Mouse (Mus musculus): ENCODE data around the gene Cltb. TPM values are rescaled to one million over a fixed set of nuclear protein-coding genes. Genes with fewer than 3 reads are reported as not detected.

Gene Cltb
- polyA plus RNA-seq (2014; fragmentation: Nextera tagmentation; extraction: Ambion mirVana): 177 and 198 TPM in 2 replicates

DNA sequence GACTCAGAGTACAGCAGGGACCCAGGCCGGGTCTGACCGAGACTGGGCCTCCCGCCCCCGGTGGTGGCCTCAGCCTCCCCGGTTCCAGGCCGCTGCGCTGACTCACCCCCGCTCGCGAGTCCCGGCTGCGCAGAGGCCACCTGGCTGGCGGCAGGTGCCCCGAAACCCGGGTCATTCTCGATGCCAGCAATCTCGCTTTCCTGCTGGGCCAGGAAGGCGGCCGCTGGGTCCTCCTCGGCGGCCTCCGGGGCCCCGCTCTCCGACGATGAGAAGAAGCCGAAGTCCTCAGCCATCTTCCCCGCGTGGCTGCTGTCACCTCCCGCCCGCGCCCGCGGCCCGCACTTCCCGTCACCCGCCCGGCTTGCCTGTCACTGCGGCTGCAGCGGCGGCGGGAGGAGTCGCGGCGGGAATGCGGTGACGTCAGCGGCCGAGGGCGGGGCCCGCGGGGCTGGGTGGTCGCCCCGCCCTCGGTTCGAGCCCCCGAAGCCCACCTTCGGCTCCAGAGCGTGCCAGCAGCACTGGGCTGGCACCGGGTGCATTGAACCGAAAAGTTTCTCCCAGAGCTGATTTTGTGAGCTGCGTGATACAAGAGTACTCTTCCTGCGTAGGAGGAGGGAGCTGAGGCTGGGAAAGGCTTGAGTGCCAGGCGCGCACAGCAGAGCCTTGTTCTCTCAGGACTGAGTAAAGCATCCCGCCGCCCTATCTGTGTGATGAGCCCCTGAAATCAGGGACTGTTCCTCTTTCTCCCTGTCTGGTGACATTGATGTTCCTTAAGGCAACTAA, at the start of gene Cltb:
Cltb (minus strand) TSS at position 373 of the 783 bp plus-strand sequence.
- Histone ChIP-seq H3K36me3 (replicated peaks; ENCODE audit: control insufficient read depth, insufficient read depth) (no peaks in the 10 kb centered on the region), H3K27ac (peak within 1 kb of the TSS; percentile 78), H3K4me1 (replicated peaks; ENCODE audit: control insufficient read depth, insufficient read depth, low read length) (peaks cover 17% of the 10 kb centered on the region), H3K4me3 (replicated peaks; ENCODE audit: low read length) (peak within 1 kb of the TSS; percentile 58), H3K9ac (peak within 1 kb of the TSS; percentile 79), H3K4me2 (replicated peaks) (peak within 1 kb of the TSS; percentile 67), H3K9me3 (ENCODE audit: control insufficient read depth, low read length) (no peaks in the 10 kb centered on the region), H3K27me3 (ENCODE audit: control insufficient read depth, insufficient read depth, low read length) (no peaks in the 10 kb centered on the region)
- peak; percentile 91 for DNase-seq (ENCODE audit: low spot score)
- under 1% methylated on average over 62 of the region's 66 CpGs for WGBS
- peak; percentile 81 for ATAC-seq (ENCODE audit: low FRiP score)

DNA sequence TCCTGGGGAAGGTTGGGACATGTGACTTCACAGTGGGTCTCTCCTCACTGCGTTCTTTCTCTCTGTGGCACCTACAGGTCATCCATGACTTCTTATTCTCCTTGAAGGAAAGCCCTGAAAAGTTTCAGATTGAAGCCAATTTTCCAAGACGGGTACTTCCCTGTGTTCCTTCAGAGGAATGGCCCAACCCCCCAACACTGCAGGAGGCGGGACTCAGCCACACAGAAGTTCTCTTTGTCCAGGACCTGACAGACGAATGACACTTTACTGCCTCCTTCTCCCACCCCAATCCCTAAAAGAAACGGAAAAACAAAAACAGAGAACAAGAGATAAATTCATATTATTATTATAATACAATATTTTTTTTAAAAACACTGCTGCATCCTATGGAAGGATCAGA, 49.7 kb upstream of the Cltb start:
- H3K9ac ChIP-seq: no peak overlapping the region
- H3K27me3 ChIP-seq (ENCODE audit: control insufficient read depth, insufficient read depth, low read length): no peaks in the 10 kb centered on the region
- no peak for DNase-seq (ENCODE audit: low spot score)
- WGBS: 53% methylated on average over 5 of the region's 5 CpGs
- H3K36me3 ChIP-seq (replicated peaks; ENCODE audit: control insufficient read depth, insufficient read depth): peaks cover 87% of the 10 kb centered on the region
- ATAC-seq (ENCODE audit: low FRiP score): no peak
- no peaks in the 10 kb centered on the region for H3K4me1 ChIP-seq (replicated peaks; ENCODE audit: control insufficient read depth, insufficient read depth, low read length)
- H3K9me3 ChIP-seq (ENCODE audit: control insufficient read depth, low read length): no peaks in the 10 kb centered on the region
- H3K4me2 ChIP-seq (replicated peaks): no peak overlapping the region
- no peak overlapping the region for H3K4me3 ChIP-seq (replicated peaks; ENCODE audit: low read length)
- H3K27ac ChIP-seq: no peak overlapping the region

DNA sequence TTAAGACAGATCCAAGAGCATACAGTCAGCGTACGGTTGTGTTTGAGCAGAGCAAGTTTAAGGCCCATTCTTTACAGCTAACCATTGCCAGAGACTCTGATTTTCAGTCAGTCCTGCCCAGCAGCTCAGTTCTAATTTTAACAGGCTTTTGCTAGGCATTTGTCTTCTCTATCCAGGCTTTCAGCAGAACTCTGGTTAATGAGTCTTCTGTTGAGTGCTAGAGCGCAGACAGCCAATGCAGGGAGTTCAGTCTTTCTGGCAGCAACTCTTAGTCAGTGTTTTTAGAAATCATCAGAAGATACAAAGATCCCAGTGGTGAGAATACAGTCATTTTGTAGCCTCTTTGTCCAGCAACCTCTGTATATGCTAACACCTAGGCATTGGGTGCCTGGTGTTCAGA, 39.3 kb upstream of the Cltb start:
- no peaks in the 10 kb centered on the region for H3K4me1 ChIP-seq (replicated peaks; ENCODE audit: control insufficient read depth, insufficient read depth, low read length)

DNA sequence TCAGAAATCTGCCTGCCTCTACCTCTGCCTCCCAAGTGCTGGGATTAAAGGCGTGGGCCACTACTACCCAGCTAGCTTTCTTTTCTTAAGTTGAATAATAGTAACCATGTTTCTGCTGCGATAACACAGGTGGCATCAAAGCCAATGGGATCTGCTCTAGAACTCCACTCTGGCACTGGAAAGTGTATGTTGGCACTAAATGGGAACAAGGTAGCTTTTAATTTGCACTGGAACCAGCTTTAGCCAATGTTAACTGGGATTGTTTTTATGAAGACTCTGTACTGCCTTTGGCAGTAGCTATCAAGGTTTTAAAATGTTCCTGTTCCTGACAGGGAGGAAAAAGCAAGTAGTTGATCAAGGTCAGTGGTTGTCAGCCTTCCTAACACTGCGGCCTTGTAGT, 23.9 kb upstream of the Cltb start:
- DNase-seq (ENCODE audit: low spot score) (no peak), ATAC-seq (ENCODE audit: low FRiP score) (no peak)
- WGBS: 97% methylated on average over 3 of the region's 3 CpGs

More for the DNA sequence above, 39.3 kb upstream of the Cltb start:
- H3K4me3 ChIP-seq (replicated peaks; ENCODE audit: low read length): no peak overlapping the region
- no peak overlapping the region for H3K4me2 ChIP-seq (replicated peaks)
- ATAC-seq (ENCODE audit: low FRiP score) (no peak), DNase-seq (ENCODE audit: low spot score) (no peak)
- no peaks in the 10 kb centered on the region for H3K27me3 ChIP-seq (ENCODE audit: control insufficient read depth, insufficient read depth, low read length)
- H3K27ac ChIP-seq: no peak overlapping the region
- 96% methylated on average over 3 of the region's 3 CpGs for WGBS
- no peak overlapping the region for H3K9ac ChIP-seq
- peaks cover 99% of the 10 kb centered on the region for H3K36me3 ChIP-seq (replicated peaks; ENCODE audit: control insufficient read depth, insufficient read depth)
- no peaks in the 10 kb centered on the region for H3K9me3 ChIP-seq (ENCODE audit: control insufficient read depth, low read length)

GRCm38 (mm10) chr13:54632731-54633277, 21.7 kb upstream of the Cltb start:
- no peak overlapping the region for H3K4me3 ChIP-seq (replicated peaks; ENCODE audit: low read length)
- H3K36me3 ChIP-seq (replicated peaks; ENCODE audit: control insufficient read depth, insufficient read depth): peaks cover 21% of the 10 kb centered on the region
- no peaks in the 10 kb centered on the region for H3K4me1 ChIP-seq (replicated peaks; ENCODE audit: control insufficient read depth, insufficient read depth, low read length)
- 80% methylated on average over 3 of the region's 3 CpGs for WGBS
- H3K27ac ChIP-seq: no peak overlapping the region
- no peak overlapping the region for H3K9ac ChIP-seq
- DNase-seq (ENCODE audit: low spot score) (no peak), ATAC-seq (ENCODE audit: low FRiP score) (no peak)
- H3K4me2 ChIP-seq (replicated peaks): no peak overlapping the region
- H3K9me3 ChIP-seq (ENCODE audit: control insufficient read depth, low read length): no peaks in the 10 kb centered on the region
- H3K27me3 ChIP-seq (ENCODE audit: control insufficient read depth, insufficient read depth, low read length): no peaks in the 10 kb centered on the region

More for the DNA sequence above, 23.9 kb upstream of the Cltb start:
- no peak overlapping the region for H3K27ac ChIP-seq
- H3K36me3 ChIP-seq (replicated peaks; ENCODE audit: control insufficient read depth, insufficient read depth): peaks cover 42% of the 10 kb centered on the region
- no peak overlapping the region for H3K4me3 ChIP-seq (replicated peaks; ENCODE audit: low read length)
- H3K9ac ChIP-seq: no peak overlapping the region
- no peaks in the 10 kb centered on the region for H3K9me3 ChIP-seq (ENCODE audit: control insufficient read depth, low read length)
- no peak overlapping the region for H3K4me2 ChIP-seq (replicated peaks)
- H3K27me3 ChIP-seq (ENCODE audit: control insufficient read depth, insufficient read depth, low read length): no peaks in the 10 kb centered on the region
- H3K4me1 ChIP-seq (replicated peaks; ENCODE audit: control insufficient read depth, insufficient read depth, low read length): no peaks in the 10 kb centered on the region

GRCm38 (mm10) chr13:54629128-54629527, 18.0 kb upstream of the Cltb start:
- Histone ChIP-seq H3K9me3 (ENCODE audit: control insufficient read depth, low read length) (no peaks in the 10 kb centered on the region), H3K4me1 (replicated peaks; ENCODE audit: control insufficient read depth, insufficient read depth, low read length) (no peaks in the 10 kb centered on the region), H3K4me3 (replicated peaks; ENCODE audit: low read length) (no peak overlapping the region), H3K27me3 (ENCODE audit: control insufficient read depth, insufficient read depth, low read length) (no peaks in the 10 kb centered on the region), H3K9ac (no peak overlapping the region), H3K4me2 (replicated peaks) (no peak overlapping the region), H3K36me3 (replicated peaks; ENCODE audit: control insufficient read depth, insufficient read depth) (peaks cover 4% of the 10 kb centered on the region), H3K27ac (no peak overlapping the region)
- ATAC-seq (ENCODE audit: low FRiP score) (no peak), DNase-seq (ENCODE audit: low spot score) (no peak)
- WGBS: 89% methylated on average over 4 of the region's 4 CpGs

DNA sequence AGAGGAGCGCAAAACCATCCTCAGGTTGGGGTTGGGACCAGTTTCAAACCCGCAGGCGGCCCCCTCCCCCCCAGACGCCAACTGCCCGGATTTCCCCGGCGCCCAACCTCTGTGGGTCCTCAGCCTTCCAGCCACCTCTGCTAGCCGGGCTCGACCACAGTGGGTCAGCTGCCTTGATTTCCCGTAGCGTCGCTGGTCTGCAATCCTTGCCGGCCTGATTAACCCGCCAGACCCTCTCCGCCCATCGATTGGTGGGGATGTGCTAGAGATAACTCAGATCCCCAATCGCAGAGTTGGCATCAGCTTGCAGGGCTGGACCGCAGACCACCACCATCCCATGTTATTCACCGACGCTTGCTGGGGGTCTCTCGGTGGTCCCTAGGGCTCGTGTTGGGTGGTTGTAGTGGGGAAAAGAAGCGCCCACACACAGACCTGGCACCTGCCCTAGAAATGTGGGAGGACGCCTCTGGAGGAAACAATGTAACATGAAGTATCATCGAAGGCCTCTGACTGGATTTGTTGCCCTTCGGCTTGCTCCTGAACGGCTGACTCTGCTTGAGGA, 10.9 kb upstream of the Cltb start:
- ATAC-seq (ENCODE audit: low FRiP score) (no peak; the same call in none of the 2 replicates), DNase-seq (ENCODE audit: low spot score) (no peak)
- peaks cover 17% of the 10 kb centered on the region for H3K4me1 ChIP-seq (replicated peaks; ENCODE audit: control insufficient read depth, insufficient read depth, low read length)
- H3K9ac ChIP-seq: peak overlapping the region; percentile 87
- no peaks in the 10 kb centered on the region for H3K9me3 ChIP-seq (ENCODE audit: control insufficient read depth, low read length)
- peak overlapping the region; percentile 82 for H3K4me3 ChIP-seq (replicated peaks; ENCODE audit: low read length)
- H3K27ac ChIP-seq: peak overlapping the region; percentile 91
- WGBS: 3% methylated on average over 26 of the region's 27 CpGs
- H3K4me2 ChIP-seq (replicated peaks): peak overlapping the region; percentile 66
- H3K36me3 ChIP-seq (replicated peaks; ENCODE audit: control insufficient read depth, insufficient read depth): no peaks in the 10 kb centered on the region
- no peaks in the 10 kb centered on the region for H3K27me3 ChIP-seq (ENCODE audit: control insufficient read depth, insufficient read depth, low read length)

DNA sequence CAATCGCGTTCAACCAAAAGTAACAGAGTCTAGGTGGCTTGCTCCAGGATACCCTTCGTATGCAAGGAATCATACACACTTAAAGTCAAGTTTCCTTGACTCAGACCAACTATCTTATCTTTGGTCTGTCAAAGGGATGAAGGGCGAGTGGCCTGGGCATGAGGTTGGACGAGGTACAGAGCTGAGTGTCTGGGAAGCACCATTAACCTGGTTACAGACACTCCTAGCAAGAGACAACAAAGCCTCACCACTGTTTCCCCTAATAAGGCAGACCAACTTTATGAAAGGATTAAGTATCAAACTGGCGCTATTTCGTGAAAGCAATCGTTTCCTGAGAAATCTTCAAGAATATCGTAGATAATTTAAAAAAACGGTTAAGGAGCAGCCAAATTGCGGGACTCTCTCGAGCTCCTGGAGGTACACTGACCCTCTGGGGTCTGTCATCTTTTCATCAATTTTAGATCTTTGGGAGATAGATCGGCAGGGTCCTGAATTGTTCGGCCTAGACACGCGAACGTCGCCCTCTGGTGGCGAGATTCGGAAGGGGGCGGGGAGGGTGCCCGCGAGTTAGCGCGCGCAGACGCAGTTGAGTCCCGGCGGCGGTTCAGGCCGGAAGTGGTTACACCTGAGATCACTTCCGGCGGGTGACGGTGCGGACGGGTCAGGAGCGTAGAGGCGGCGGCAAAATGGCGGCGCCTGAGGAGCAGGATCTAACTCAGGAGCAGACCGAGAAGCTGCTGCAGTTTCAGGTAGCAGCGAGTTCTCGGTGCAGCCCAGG, 10.2 kb upstream of the Cltb start, which contains the start of gene Faf2:
Faf2 (plus strand) TSS at position 630 of the 778 bp plus-strand sequence.
- 13% methylated on average over 44 of the region's 44 CpGs for WGBS
- H3K36me3 ChIP-seq (replicated peaks; ENCODE audit: control insufficient read depth, insufficient read depth): no peaks in the 10 kb centered on the region
- no peaks in the 10 kb centered on the region for H3K27me3 ChIP-seq (ENCODE audit: control insufficient read depth, insufficient read depth, low read length)
- peaks cover 17% of the 10 kb centered on the region for H3K4me1 ChIP-seq (replicated peaks; ENCODE audit: control insufficient read depth, insufficient read depth, low read length)
- peak within 1 kb of the TSS; percentile 82 for H3K4me3 ChIP-seq (replicated peaks; ENCODE audit: low read length)
- DNase-seq (ENCODE audit: low spot score) (peak; percentile 100), ATAC-seq (ENCODE audit: low FRiP score) (peak; percentile 98)
- H3K27ac ChIP-seq: peak within 1 kb of the TSS; percentile 91
- no peaks in the 10 kb centered on the region for H3K9me3 ChIP-seq (ENCODE audit: control insufficient read depth, low read length)
- H3K9ac ChIP-seq: peak within 1 kb of the TSS; percentile 87
- peak within 1 kb of the TSS; percentile 66 for H3K4me2 ChIP-seq (replicated peaks)

- Histone ChIP-seq H3K4me3 (replicated peaks; ENCODE audit: low read length) (no peak overlapping the region), H3K9ac (no peak overlapping the region), H3K4me1 (replicated peaks; ENCODE audit: control insufficient read depth, insufficient read depth, low read length) (no peaks in the 10 kb centered on the region), H3K27me3 (ENCODE audit: control insufficient read depth, insufficient read depth, low read length) (no peaks in the 10 kb centered on the region), H3K9me3 (ENCODE audit: control insufficient read depth, low read length) (no peaks in the 10 kb centered on the region), H3K4me2 (replicated peaks) (no peak overlapping the region), H3K36me3 (replicated peaks; ENCODE audit: control insufficient read depth, insufficient read depth) (no peaks in the 10 kb centered on the region), H3K27ac (no peak overlapping the region)
- no peak for ATAC-seq (ENCODE audit: low FRiP score)
- DNase-seq (ENCODE audit: low spot score): no peak
- 71% methylated on average over 6 of the region's 6 CpGs for WGBS
Measured at GRCm38 (mm10) chr13:54616998-54617397, 5.9 kb upstream of the Cltb start.
